Comparison of ENCODE assay signal across 30 mouse cellular contexts in the genomic region with DNA sequence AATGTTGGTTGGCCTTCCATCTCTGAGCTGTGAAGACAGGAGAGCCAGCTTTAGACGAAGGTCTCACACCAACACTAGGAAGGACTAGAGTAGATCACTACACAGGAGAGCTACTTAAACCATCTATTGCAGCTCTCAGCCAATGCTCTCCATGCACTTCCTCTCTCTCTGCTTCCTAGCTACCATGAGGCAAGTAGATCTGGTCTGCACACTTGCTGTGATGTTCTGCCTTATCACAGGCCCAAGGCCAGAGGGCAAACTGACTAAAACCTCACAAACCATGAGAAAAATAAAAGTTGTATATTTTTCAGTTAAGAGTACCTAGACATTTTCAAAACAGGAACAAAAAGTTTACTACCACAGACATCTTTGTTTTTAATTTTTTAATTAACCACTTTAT. TPM values are rescaled to one million over a fixed set of nuclear protein-coding genes. Genes with fewer than 3 reads are reported as not detected.
"Had no signal": no experiment of that assay in that cellular context is flagged by ENCODE, and none has a peak within 500 bp of the region (broad histone marks: within the 10 kb centered on the region; RNA-seq: fewer than 3 reads in every experiment).

No protein-coding gene starts in this region.

RNA-seq across cellular contexts. Expression of a gene that starts 10.0 kb away (rescaled TPM):
- total RNA-seq: forebrain, postnatal 0 days; gastrocnemius, postnatal 14 days; gastrocnemius, postnatal 25 days; heart, adult 18-20 months; heart, adult 8-10 months had no signal
- polyA plus RNA-seq: cortical plate, adult 2 months; embryonic facial prominence, embryonic 10.5 days; embryonic facial prominence, embryonic 11.5 days; embryonic facial prominence, embryonic 12.5 days; embryonic facial prominence, embryonic 13.5 days; embryonic facial prominence, embryonic 14.5 days; erythroblast, embryonic 14.5 days; forebrain, embryonic 10.5 days; forebrain, embryonic 11.5 days; forebrain, embryonic 12.5 days; forebrain, embryonic 13.5 days; forebrain, embryonic 14.5 days; forebrain, embryonic 15.5 days; forebrain, embryonic 16.5 days; forebrain, postnatal 0 days; frontal cortex, adult 2 months; gonadal fat pad, adult 2 months had no signal

RNA-seq across cellular contexts. Expression of a gene that starts 24.8 kb away (rescaled TPM):
- total RNA-seq: forebrain, postnatal 0 days; gastrocnemius, adult 18-20 months; gastrocnemius, adult 2 months; gastrocnemius, adult 8-10 months; gastrocnemius, postnatal 10 days; gastrocnemius, postnatal 14 days; gastrocnemius, postnatal 25 days; gastrocnemius, postnatal 36 days; gastrocnemius, postnatal 4 days; granulocyte monocyte progenitor cell, adult 5-6 weeks; heart, adult 18-20 months; heart, adult 2 months; heart, adult 8-10 months had no signal
- polyA plus RNA-seq: cortical plate, adult 2 months; embryonic facial prominence, embryonic 10.5 days; embryonic facial prominence, embryonic 11.5 days; embryonic facial prominence, embryonic 12.5 days; embryonic facial prominence, embryonic 13.5 days; erythroblast, embryonic 14.5 days; forebrain, embryonic 10.5 days; forebrain, embryonic 11.5 days; forebrain, embryonic 12.5 days; forebrain, embryonic 13.5 days; forebrain, embryonic 14.5 days; forebrain, embryonic 15.5 days; forebrain, embryonic 16.5 days; forebrain, postnatal 0 days; frontal cortex, adult 2 months; gonadal fat pad, adult 2 months; heart, adult 2 months had no signal

RNA-seq across cellular contexts. Expression of a gene that starts 28.8 kb away (rescaled TPM):
- total RNA-seq: gastrocnemius, adult 18-20 months; gastrocnemius, adult 2 months; gastrocnemius, adult 8-10 months; gastrocnemius, postnatal 10 days; gastrocnemius, postnatal 14 days; gastrocnemius, postnatal 25 days; gastrocnemius, postnatal 36 days; gastrocnemius, postnatal 4 days; granulocyte monocyte progenitor cell, adult 5-6 weeks; heart, adult 18-20 months; heart, adult 2 months; heart, adult 8-10 months had no signal
- polyA plus RNA-seq: cortical plate, adult 2 months; embryonic facial prominence, embryonic 10.5 days; embryonic facial prominence, embryonic 11.5 days; embryonic facial prominence, embryonic 12.5 days; embryonic facial prominence, embryonic 13.5 days; embryonic facial prominence, embryonic 14.5 days; erythroblast, embryonic 14.5 days; forebrain, embryonic 10.5 days; forebrain, embryonic 11.5 days; forebrain, embryonic 12.5 days; forebrain, embryonic 13.5 days; forebrain, embryonic 14.5 days; forebrain, embryonic 15.5 days; forebrain, embryonic 16.5 days; forebrain, postnatal 0 days; frontal cortex, adult 2 months; gonadal fat pad, adult 2 months; heart, adult 2 months had no signal

RNA-seq across cellular contexts. Expression of a gene that starts 39.4 kb away (rescaled TPM):
- total RNA-seq: forebrain, postnatal 0 days; gastrocnemius, adult 18-20 months; gastrocnemius, adult 2 months; gastrocnemius, adult 8-10 months; gastrocnemius, postnatal 10 days; gastrocnemius, postnatal 14 days; gastrocnemius, postnatal 25 days; gastrocnemius, postnatal 36 days; gastrocnemius, postnatal 4 days; granulocyte monocyte progenitor cell, adult 5-6 weeks; heart, adult 18-20 months; heart, adult 2 months; heart, adult 8-10 months had no signal
- polyA plus RNA-seq: cortical plate, adult 2 months; embryonic facial prominence, embryonic 10.5 days; embryonic facial prominence, embryonic 11.5 days; embryonic facial prominence, embryonic 12.5 days; embryonic facial prominence, embryonic 13.5 days; embryonic facial prominence, embryonic 14.5 days; embryonic facial prominence, embryonic 15.5 days; erythroblast, embryonic 14.5 days; forebrain, embryonic 10.5 days; forebrain, embryonic 11.5 days; forebrain, embryonic 12.5 days; forebrain, embryonic 13.5 days; forebrain, embryonic 14.5 days; forebrain, embryonic 15.5 days; forebrain, embryonic 16.5 days; forebrain, postnatal 0 days; frontal cortex, adult 2 months; gonadal fat pad, adult 2 months; heart, adult 2 months had no signal

RNA-seq across cellular contexts. Expression of a gene that starts 40.6 kb away (rescaled TPM):
- total RNA-seq: forebrain, postnatal 0 days; gastrocnemius, adult 18-20 months; gastrocnemius, adult 2 months; gastrocnemius, adult 8-10 months; gastrocnemius, postnatal 10 days; gastrocnemius, postnatal 14 days; gastrocnemius, postnatal 25 days; gastrocnemius, postnatal 36 days; gastrocnemius, postnatal 4 days; granulocyte monocyte progenitor cell, adult 5-6 weeks; heart, adult 18-20 months; heart, adult 2 months; heart, adult 8-10 months had no signal
- polyA plus RNA-seq: cortical plate, adult 2 months; embryonic facial prominence, embryonic 10.5 days; embryonic facial prominence, embryonic 11.5 days; embryonic facial prominence, embryonic 12.5 days; embryonic facial prominence, embryonic 13.5 days; embryonic facial prominence, embryonic 14.5 days; embryonic facial prominence, embryonic 15.5 days; erythroblast, embryonic 14.5 days; forebrain, embryonic 10.5 days; forebrain, embryonic 11.5 days; forebrain, embryonic 12.5 days; forebrain, embryonic 13.5 days; forebrain, embryonic 14.5 days; forebrain, embryonic 15.5 days; forebrain, embryonic 16.5 days; forebrain, postnatal 0 days; frontal cortex, adult 2 months; gonadal fat pad, adult 2 months; heart, adult 2 months had no signal
